Mouse (Mus musculus) hindbrain, embryonic 16.5 days (tissue): ENCODE measurements at regions not wholly inside any gene's neighbourhood (a gene's known extent, or its start where the extent isn't known, plus 50 kb on each side); places are given as distances from the start of the nearest gene placed in this dataset.
A peak's percentile ranks its signal among the peaks of the same experiment; 100 is the strongest.
"Not testable (repeated sequence)": the region's sequence is repeated elsewhere in the genome, so short reads cannot be mapped to it uniquely, and the experiment has no call there.

Source experiments
- ATAC-seq: fragments of 200-750 bp; cut with Nextera tagmentation; 2 replicates; pipeline ENCODE4 v1.8.0; 2017; ENCODE audit warnings: moderate TSS enrichment, moderate library complexity
- H3K27ac ChIP-seq: fragments of 300-500 bp; sonication (generic); 2 replicates; pipeline ENCODE4 v1.5.1; 2014; ENCODE audit warnings: low read depth, mild to moderate bottlenecking, control low read depth, low read length, moderate library complexity
- H3K27me3 ChIP-seq: fragments of 300-500 bp; sonication (generic); replicated peaks from 2 replicates; pipeline ENCODE4 v1.6.1; 2014; ENCODE audit warnings: low read length; ENCODE audit not compliant: control insufficient read depth, insufficient read depth
- H3K36me3 ChIP-seq: fragments of 300-500 bp; sonication (generic); 2 replicates; pipeline ENCODE4 v1.6.1; 2014; ENCODE audit warnings: mild to moderate bottlenecking, low read length, moderate library complexity, mixed read lengths; ENCODE audit not compliant: control insufficient read depth, insufficient read depth
- H3K4me1 ChIP-seq: fragments of 300-500 bp; sonication (generic); 2 replicates; pipeline ENCODE4 v1.6.1; 2014; ENCODE audit warnings: low read depth, low read length; ENCODE audit not compliant: control insufficient read depth, insufficient read depth
- H3K4me2 ChIP-seq: fragments of 300-500 bp; sonication (generic); 2 replicates; pipeline ENCODE4 v1.6.1; 2014; ENCODE audit warnings: mild to moderate bottlenecking, low read length, control low read depth, moderate library complexity
- H3K4me3 ChIP-seq: fragments of 300-500 bp; sonication (generic); 2 replicates; pipeline ENCODE4 v1.5.1; 2014; ENCODE audit warnings: mild to moderate bottlenecking, low read length, control low read depth, moderate library complexity
- H3K9ac ChIP-seq: fragments of 300-500 bp; sonication (generic); 2 replicates; pipeline ENCODE4 v1.6.1; 2014; ENCODE audit warnings: low read depth, mild to moderate bottlenecking, control low read depth, low read length, moderate library complexity
- H3K9me3 ChIP-seq: fragments of 300-500 bp; sonication (generic); 2 replicates; pipeline ENCODE4 v1.6.1; 2014; ENCODE audit warnings: mild to moderate bottlenecking, low read length, moderate library complexity; ENCODE audit not compliant: control insufficient read depth
- WGBS: fragments of 180-500 bp; shearing (Covaris S2); extraction: QIAGEN DNeasy Blood & Tissue Kit; methylation state at CpG from one replicate; pipeline ENCODE4 v1.1.7; 2014; 5-methylcytosine and 5-hydroxymethylcytosine counted together

DNA sequence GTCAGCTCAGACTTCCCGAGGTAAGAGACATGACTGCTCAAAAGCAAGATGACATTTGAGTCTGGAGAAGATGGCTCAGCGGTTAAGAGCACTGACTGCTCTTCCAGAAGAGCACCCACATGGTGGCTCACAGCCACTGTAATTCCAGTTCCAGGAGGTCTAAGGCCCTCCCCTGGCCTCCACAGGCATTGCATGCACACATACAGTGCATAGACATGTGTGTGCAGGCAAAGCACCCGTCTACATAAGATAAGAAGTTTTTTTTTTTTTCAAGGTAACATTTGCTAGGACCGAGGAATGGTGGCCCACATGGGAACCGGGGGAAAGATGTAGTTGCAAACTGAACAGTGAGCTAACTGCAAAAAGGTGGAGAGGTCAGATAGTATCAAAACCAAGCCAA lies 139.3 kb downstream of the Katnal1 start:
- H3K36me3 ChIP-seq = no peaks in the 10 kb centered on the region
- ATAC-seq = no peak
- 84% methylated on average over 5 of the region's 5 CpGs for WGBS
- no peaks in the 10 kb centered on the region; the same call in 1 of the 2 replicates for H3K4me1 ChIP-seq
- no peaks in the 10 kb centered on the region for H3K9me3 ChIP-seq
- no peak overlapping the region for H3K4me2 ChIP-seq
- no peak overlapping the region for H3K9ac ChIP-seq
- H3K4me3 ChIP-seq = no peak overlapping the region
- no peaks in the 10 kb centered on the region for H3K27me3 ChIP-seq
- no peak overlapping the region for H3K27ac ChIP-seq

DNA sequence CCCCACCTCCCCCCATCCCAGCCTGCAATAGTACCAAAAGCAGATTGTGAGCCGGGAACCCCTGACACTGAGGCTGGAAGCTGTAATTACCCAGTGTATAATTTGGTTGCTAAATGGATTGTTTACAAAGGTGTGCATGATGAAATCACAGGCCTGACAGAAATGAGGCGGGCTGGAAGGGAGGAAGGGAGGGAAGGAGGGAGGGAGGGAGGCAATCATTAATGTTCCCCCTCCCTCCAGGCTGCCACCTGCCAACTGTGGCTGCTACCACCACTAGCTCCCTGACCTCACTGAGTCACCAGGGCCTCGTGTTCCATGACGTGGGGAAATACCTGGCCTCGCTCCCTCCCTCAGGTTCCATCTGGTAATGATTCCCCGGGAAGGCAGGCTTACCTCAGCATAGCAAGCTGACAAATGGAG lies 140.0 kb downstream of the Katnal1 start:
- H3K9me3 ChIP-seq = no peaks in the 10 kb centered on the region
- H3K9ac ChIP-seq = no peak overlapping the region
- H3K27ac ChIP-seq = no peak overlapping the region
- H3K4me3 ChIP-seq = no peak overlapping the region
- no peaks in the 10 kb centered on the region for H3K36me3 ChIP-seq
- H3K27me3 ChIP-seq = no peaks in the 10 kb centered on the region
- WGBS = 44% methylated on average over 6 of the region's 6 CpGs
- no peak for ATAC-seq
- H3K4me2 ChIP-seq = no peak overlapping the region
- no peaks in the 10 kb centered on the region; the same call in 1 of the 2 replicates for H3K4me1 ChIP-seq

DNA sequence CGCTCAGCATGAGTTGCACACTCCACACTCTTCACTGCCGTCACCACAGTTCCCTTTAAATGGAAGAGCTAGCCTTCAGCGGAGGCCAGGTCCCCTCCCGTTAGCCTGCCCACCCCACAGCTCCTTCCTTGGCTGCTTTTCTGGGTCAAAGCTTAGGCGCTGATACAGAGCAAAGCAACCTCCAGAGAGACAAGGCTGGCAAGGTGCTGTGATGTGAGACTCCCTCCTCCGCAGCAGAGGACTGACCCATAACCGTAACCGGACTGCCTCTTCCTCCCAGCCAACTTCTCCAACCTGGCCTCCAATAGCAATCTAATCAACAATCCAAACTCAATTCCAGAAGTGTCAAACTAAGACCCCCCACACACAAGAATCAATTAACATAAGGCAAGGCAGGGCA lies 140.4 kb downstream of the Katnal1 start:
- H3K4me1 ChIP-seq = no peaks in the 10 kb centered on the region; the same call in 1 of the 2 replicates
- H3K4me3 ChIP-seq = no peak overlapping the region
- 86% methylated on average over 8 of the region's 8 CpGs for WGBS
- no peaks in the 10 kb centered on the region for H3K36me3 ChIP-seq
- no peak for ATAC-seq
- no peak overlapping the region for H3K9ac ChIP-seq
- H3K4me2 ChIP-seq = no peak overlapping the region
- H3K9me3 ChIP-seq = no peaks in the 10 kb centered on the region
- H3K27me3 ChIP-seq = no peaks in the 10 kb centered on the region
- no peak overlapping the region for H3K27ac ChIP-seq

DNA sequence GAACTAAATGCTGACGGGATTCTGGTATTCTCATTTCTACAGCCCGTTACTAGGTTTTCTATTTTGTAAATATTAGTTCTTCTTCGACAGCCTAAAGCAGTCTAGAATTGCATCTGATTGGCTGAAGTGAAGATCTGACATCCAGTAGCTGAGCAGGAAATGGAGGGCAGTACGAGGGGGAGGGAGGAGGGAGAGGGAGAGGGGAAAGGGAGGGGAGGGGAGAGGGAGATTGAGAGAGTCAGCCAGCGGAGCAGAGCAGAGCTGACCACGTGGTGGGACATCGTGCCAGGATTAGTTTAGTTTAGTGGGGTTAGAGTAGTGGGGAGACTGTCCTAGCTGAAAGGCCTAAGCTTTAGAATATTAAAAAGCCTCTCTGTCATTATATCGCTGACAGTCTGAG lies 141.8 kb downstream of the Katnal1 start:
- WGBS = 21% methylated on average over 8 of the region's 8 CpGs
- peak; percentile 73 for ATAC-seq

DNA sequence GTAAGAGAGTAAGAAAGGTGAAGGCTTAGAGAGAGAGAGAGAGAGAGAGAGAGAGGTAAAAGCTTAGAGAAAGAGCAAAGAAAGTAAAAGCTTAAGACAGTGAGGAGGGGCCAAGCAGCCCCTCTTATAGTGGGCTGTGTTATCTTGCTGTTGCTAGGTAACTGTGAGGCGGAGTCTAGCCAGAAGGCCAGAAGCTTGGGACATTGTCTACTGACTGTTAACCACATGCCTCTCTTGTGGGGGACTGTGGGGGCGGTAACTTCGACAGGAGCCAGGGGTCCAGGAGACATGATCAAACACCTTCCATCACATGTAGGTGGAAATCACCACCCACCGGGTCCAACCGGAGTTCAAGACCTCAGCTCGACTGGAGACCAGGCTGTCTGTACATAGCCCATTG lies 148.0 kb downstream of the Katnal1 start:
- H3K36me3 ChIP-seq, H3K9ac ChIP-seq, H3K4me3 ChIP-seq, H3K9me3 ChIP-seq, H3K27ac ChIP-seq, H3K27me3 ChIP-seq, H3K4me2 ChIP-seq, ATAC-seq, H3K4me1 ChIP-seq: not testable (repeated sequence)
- WGBS = 47% methylated on average over 6 of the region's 6 CpGs

More for the DNA sequence above, 141.8 kb downstream of the Katnal1 start:
- no peaks in the 10 kb centered on the region for H3K36me3 ChIP-seq
- no peaks in the 10 kb centered on the region for H3K9me3 ChIP-seq
- no peak overlapping the region for H3K27ac ChIP-seq
- no peak overlapping the region for H3K4me3 ChIP-seq
- H3K27me3 ChIP-seq = no peaks in the 10 kb centered on the region
- H3K9ac ChIP-seq = no peak overlapping the region
- no peak overlapping the region for H3K4me2 ChIP-seq
- no peaks in the 10 kb centered on the region; the same call in 1 of the 2 replicates for H3K4me1 ChIP-seq

DNA sequence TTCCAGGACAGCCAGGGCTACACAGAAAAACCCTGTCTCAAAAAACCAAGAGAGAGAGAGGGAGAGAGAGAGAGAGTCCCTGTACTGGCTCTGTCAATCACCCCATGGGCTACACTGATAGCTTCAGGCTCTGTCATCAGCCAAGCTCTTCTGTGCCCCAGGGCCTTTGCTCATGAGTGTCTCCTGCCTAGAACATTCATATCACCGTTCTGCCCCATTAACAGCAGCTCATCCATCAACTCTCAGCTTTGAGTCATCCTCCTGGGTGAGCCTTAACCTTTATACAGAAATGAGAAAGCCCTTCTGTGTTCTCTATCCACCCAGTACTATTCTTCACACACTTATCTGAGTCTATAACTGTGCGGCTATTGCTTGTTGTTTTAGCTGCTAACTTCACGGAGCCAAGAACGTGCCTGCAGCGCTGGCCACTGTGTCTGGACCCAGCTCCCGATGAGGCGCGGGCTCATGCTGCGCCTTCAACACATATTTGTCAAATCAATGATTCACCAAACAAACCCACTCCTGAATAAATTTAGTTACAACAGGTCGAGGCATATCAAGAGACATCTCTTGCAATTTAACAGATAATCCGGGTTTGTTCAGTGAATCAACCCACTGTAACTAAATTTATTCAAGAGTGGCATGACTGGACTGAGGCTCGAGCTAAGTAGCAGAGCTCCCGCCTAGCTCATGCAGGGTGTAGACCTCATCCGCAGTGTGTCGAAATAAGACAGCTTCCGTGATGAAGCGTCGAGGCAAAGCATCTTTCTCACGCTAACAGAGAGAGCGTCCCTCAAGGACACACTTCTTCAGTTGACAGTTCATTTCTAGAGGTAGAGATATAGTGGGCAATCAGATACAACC lies 152.1 kb downstream of the Katnal1 start:
- H3K9me3 ChIP-seq = no peaks in the 10 kb centered on the region
- no peaks in the 10 kb centered on the region for H3K4me1 ChIP-seq
- 84% methylated on average over 20 of the region's 20 CpGs for WGBS
- no peaks in the 10 kb centered on the region for H3K27me3 ChIP-seq
- H3K36me3 ChIP-seq = no peaks in the 10 kb centered on the region
- H3K4me3 ChIP-seq = no peak overlapping the region
- no peak overlapping the region for H3K27ac ChIP-seq
- H3K4me2 ChIP-seq = no peak overlapping the region
- no peak for ATAC-seq
- H3K9ac ChIP-seq = no peak overlapping the region

DNA sequence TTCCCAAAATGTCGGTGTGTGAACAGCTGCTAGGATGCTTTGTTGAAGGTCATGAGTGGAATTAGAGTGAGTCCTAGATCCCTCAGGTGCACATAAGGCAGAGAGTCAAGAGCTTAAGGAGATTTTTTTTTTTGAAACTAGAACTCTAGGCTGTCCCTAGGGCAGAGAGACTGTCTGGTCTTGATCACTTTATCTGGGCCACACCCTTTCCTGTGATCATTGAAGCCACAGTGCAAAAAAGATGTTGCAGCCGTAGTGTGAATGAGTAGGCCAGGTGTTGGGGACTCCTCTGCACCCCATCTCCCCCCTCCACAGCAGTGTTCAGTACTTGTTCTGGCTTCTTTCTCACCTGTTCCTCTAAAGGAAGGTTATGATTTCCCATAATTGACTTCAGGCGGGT lies 153.9 kb downstream of the Katnal1 start:
- Histone ChIP-seq H3K9me3 (no peaks in the 10 kb centered on the region), H3K4me3 (no peak overlapping the region), H3K4me2 (no peak overlapping the region), H3K36me3 (no peaks in the 10 kb centered on the region), H3K4me1 (no peaks in the 10 kb centered on the region), H3K27me3 (no peaks in the 10 kb centered on the region), H3K27ac (no peak overlapping the region), H3K9ac (no peak overlapping the region)
- ATAC-seq = no peak
- 85% methylated on average over 3 of the region's 3 CpGs for WGBS

DNA sequence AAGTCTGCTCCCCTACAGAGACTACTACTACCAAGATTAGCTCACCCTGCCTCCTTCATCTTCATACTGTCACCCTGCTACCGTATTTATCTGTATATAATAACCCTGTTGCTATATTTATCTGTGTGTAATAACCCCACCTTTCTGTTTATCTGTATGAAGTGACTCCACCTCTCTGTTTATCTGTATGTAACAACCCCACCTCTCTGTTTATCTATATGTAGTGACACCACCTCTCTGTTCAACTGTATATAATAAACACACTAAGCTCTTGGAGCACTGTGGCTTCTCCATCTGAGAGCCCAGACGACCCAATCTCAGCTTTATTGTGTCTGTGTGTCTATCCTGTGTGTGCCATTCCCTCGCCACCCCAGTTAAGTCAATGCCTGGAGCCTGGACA lies 154.7 kb downstream of the Katnal1 start:
- no peak overlapping the region for H3K27ac ChIP-seq
- H3K4me1 ChIP-seq = no peaks in the 10 kb centered on the region
- no peak for ATAC-seq
- 63% methylated on average over 3 of the region's 3 CpGs for WGBS
- H3K4me3 ChIP-seq = no peak overlapping the region
- H3K36me3 ChIP-seq = no peaks in the 10 kb centered on the region
- H3K9me3 ChIP-seq = no peaks in the 10 kb centered on the region
- H3K4me2 ChIP-seq = no peak overlapping the region
- no peak overlapping the region for H3K9ac ChIP-seq
- H3K27me3 ChIP-seq = no peaks in the 10 kb centered on the region

DNA sequence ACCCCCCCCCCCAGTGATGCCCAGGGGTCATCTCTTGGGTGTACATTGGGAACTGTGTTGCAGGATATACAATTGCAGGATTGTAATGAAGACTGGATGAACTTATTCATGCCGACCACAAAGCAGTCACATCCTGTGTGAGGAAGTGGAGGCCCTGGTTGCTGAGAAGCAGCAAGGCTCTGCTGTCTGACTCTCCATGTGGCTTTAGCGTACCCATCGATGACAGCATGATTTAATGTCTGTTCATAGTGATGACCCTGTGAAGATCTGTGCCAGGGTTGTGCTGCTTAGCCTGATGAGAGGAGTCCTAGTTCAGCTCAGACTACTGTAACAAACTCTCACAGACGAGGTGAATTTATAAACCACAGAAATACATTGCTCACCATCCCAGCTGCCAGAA lies 159.7 kb downstream of the Katnal1 start:
- H3K4me3 ChIP-seq = no peak overlapping the region
- 80% methylated on average over 4 of the region's 4 CpGs for WGBS
- no peak overlapping the region for H3K4me2 ChIP-seq
- H3K4me1 ChIP-seq = no peaks in the 10 kb centered on the region
- no peaks in the 10 kb centered on the region for H3K27me3 ChIP-seq
- no peak overlapping the region for H3K9ac ChIP-seq
- H3K36me3 ChIP-seq = no peaks in the 10 kb centered on the region
- no peak overlapping the region for H3K27ac ChIP-seq
- H3K9me3 ChIP-seq = no peaks in the 10 kb centered on the region
- no peak for ATAC-seq
